Mouse (Mus musculus) liver, adult 2 months (tissue): ENCODE measurements around the gene Uchl1.

Experiments used
- CTCF ChIP-seq: fragments of 200-500 bp; IDR thresholded peaks from 2 replicates; pipeline ENCODE4 v1.5.1; 2011; ENCODE audit warnings: low read depth, low read length, control low read depth
- POLR2A ChIP-seq: fragments of 200-500 bp; IDR thresholded peaks from 2 replicates; pipeline ENCODE4 v1.6.1; 2011; ENCODE audit warnings: low read length, control low read depth; ENCODE audit not compliant: insufficient read depth; ENCODE audit errors: extremely low read depth

- no peak for TF ChIP-seq CTCF
- no peak for TF ChIP-seq POLR2A
Observed at GRCm38 (mm10) chr5:66733556-66733955, 57.7 kb downstream of the Uchl1 start.
